Mouse (Mus musculus): Measurements from ENCODE around the gene Nr2f6. TPM values are rescaled to one million over a fixed set of nuclear protein-coding genes. Genes with fewer than 3 reads are reported as not detected.
A peak's percentile ranks its signal among the peaks of the same experiment; 100 is the strongest.
"Not testable (repeated sequence)": the region's sequence is repeated elsewhere in the genome, so short reads cannot be mapped to it uniquely, and the experiment has no call there.

Gene Nr2f6
- total RNA-seq, 4 experiments from 2014 or later: 44.3 to 52.2 (median 46.2) TPM

- no peak for DNase-seq (ENCODE audit: low spot score)
Observed at GRCm38 (mm10) chr8:71367529-71368176, 14.1 kb downstream of the Nr2f6 start.

DNA sequence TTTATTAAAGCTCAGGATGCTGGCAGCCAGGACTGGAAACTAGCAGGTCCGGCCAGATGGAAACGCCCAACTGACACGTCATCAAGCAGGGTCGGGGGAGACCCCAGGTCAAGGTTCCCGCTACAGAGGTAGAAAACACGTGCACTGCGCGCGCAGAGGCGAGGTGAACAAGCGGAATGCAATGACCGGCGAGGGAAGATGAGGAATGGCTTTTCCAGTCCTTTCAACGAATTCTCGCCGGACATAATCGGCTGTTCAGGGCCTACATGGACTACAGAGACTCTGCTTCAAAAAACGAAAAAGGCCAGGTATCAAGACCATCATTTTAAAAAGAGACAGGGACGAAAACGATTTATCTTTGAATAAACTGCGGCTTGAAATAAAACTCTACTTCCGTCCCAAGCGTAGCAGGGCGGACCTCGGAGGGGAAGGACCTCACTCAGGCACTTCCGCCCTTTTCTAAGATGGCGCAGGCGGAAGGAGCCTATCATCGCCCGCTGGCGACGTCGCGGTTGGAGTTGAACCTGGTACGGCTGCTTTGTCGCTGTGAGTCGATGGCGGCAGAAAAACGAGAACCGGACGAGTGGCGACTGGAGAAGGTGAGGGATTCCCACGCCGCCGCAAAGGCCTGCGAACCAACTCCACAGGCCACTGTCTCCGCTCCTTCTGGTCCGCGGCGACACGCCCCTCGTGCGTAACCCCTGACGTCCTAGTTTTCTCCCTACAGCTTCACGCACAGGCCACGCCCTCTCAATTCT lies 14.8 kb downstream of the Nr2f6 start, which contains the start of gene Use1:
Gene Use1, plus strand, starts transcription at position 78 of the 758 bp plus-strand sequence.
- DNase-seq (ENCODE audit: low spot score): peak; percentile 95

DNA sequence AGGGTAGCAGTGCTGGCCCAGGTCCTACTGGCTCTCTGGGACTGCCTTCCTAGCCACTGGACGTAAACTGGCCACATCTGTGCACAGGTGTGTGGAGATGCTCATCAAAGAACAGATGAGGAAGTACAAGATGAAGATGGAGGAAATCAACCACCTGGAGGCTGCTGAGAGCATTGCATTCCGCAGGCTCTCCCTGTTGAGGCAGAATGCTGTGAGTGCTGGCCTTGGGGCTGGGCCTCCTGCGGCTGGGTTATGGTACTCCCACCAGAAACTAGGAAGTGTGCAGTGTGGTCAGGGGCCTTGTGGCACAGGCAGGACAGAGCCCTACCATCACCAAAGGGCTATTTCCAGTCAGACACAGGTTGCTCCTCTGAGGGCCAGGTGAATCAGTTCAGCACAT lies 23.7 kb downstream of the Nr2f6 start:
- DNase-seq (ENCODE audit: low spot score): no peak

DNA sequence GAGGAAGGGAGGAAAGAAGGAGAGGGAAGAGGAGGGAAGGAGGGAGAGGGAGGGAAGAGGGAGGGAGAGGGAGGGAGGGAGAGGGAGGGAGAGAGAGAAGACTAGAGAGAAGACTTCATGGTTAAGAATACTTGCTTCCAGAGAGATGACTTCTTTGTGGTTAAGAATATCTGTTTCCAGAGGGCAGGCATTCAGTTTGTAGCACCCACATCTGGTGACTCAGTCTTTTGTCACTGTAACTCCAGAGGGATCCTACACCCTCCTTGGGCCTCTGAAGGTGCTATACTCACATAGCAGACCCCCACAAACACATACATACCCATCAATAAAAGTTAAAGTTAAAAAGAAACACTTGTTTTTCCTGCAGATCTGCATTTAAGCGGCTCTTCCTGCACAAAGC lies 30.2 kb downstream of the Nr2f6 start:
- DNase-seq (ENCODE audit: low spot score): no peak

- DNase-seq (ENCODE audit: low spot score): no peak
Observed at GRCm38 (mm10) chr8:71351117-71351516, 30.6 kb downstream of the Nr2f6 start.

- DNase-seq (ENCODE audit: low spot score): no peak
Observed at GRCm38 (mm10) chr8:71346581-71346980, 35.2 kb downstream of the Nr2f6 start.

DNA sequence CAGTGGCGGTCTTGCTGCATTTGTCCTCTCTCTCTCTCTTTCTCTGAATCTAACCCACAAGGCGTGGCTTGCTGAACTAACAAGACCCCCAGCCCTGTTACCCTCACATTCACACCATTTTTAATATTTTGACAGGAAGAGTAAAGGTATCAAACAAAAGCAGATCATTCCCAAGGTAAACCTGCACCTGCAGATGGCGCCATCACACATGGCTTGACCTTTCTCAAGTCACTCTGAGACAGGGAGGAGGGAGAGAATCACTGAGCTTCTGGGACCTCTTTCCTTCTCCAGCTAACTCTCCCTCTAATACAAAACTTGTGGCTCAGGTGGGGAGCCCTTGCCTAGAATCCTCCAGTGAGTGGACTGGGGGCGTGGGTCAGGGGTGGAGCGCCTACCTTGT lies 41.1 kb downstream of the Nr2f6 start:
- no peak for DNase-seq (ENCODE audit: low spot score)

DNA sequence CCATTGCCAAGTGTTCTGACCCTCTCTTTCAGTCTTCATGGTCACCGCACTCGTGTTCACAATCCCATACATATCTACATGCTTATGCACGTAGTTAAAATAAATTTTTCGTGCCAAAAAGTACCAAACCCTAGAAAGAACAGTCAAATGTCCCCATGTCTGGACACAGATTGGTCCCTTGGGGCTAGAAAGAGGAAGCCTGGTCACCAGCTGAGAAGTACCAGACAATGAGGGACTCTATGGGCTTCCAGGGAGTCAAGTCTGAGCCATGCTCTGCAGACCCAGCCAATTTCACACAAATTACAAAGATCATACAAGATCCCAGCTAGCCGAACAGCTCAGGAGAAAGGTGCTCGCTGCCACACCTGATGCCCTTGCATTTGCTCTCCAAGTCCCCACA lies 43.9 kb downstream of the Nr2f6 start:
- DNase-seq (ENCODE audit: low spot score): not testable (repeated sequence)

GRCm38 (mm10) chr8:71324848-71325247 lies 56.9 kb downstream of the Nr2f6 start:
- DNase-seq (ENCODE audit: low spot score): no peak

Other genes starting within 250 kb of the Nr2f6 start
- gene Myo9b, start 109.2 kb downstream of the Nr2f6 start, total RNA-seq (2022): 10 to 100 TPM; 22.8 to 27.1 (median 24.2) TPM
- gene Haus8, start 109.0 kb downstream of the Nr2f6 start, total RNA-seq (2022): 10 to 100 TPM; 21.9 to 30.3 (median 26.9) TPM
- 100 to 1,000 TPM; 176 to 184 (median 181) TPM for gene Use1, start 15.1 kb downstream of the Nr2f6 start, total RNA-seq (2022)
- gene Ocel1, start 10.7 kb downstream of the Nr2f6 start, total RNA-seq (2022): 10 to 100 TPM; 11.2 to 15.0 (median 13.9) TPM
- gene Ushbp1, start 13.8 kb upstream of the Nr2f6 start, total RNA-seq (2022): 10 to 100 TPM; 20.8 to 33.7 (median 22.0) TPM
- 10 to 100 TPM; 70.0 to 72.7 (median 71.3) TPM for gene Babam1, start 14.9 kb upstream of the Nr2f6 start, total RNA-seq (2022)
- under 1 TPM in 1 of 4 experiments, not detected in 3; 0.11 TPM for gene Ankle1, start 24.1 kb upstream of the Nr2f6 start, total RNA-seq (2022)
- gene Abhd8, start 81.7 kb upstream of the Nr2f6 start, total RNA-seq (2022): 10 to 100 TPM; 21.4 to 29.6 (median 24.8) TPM
- gene Mrpl34, start 83.0 kb upstream of the Nr2f6 start, total RNA-seq (2022): 100 to 1,000 TPM; 114 to 128 (median 119) TPM
- 10 to 100 TPM; 31.0 to 37.7 (median 33.8) TPM for gene Dda1, start 87.2 kb upstream of the Nr2f6 start, total RNA-seq (2022)
- 10 to 100 TPM; 14.1 to 17.3 (median 16.1) TPM for gene Ano8, start 104.0 kb upstream of the Nr2f6 start, total RNA-seq (2022)
- gene Gtpbp3, start 106.1 kb upstream of the Nr2f6 start, total RNA-seq (2022): 10 to 100 TPM; 17.5 to 22.2 (median 19.0) TPM
- 10 to 100 TPM; 23.8 to 29.1 (median 27.0) TPM for gene Plvap, start 129.8 kb upstream of the Nr2f6 start, total RNA-seq (2022)
- gene Ccdc194, start 143.8 kb upstream of the Nr2f6 start, total RNA-seq (2022): not detected
- gene Bst2, start 155.5 kb upstream of the Nr2f6 start, total RNA-seq (2022): 10 to 100 TPM; 13.5 to 18.7 (median 14.2) TPM
- 10 to 100 TPM; 28.8 to 31.5 (median 29.1) TPM for gene Mvb12a, start 161.0 kb upstream of the Nr2f6 start, total RNA-seq (2022)
- gene Tmem221, start 176.9 kb upstream of the Nr2f6 start, total RNA-seq (2022): under 1 TPM in 2 of 4 experiments, not detected in 2; 0.16 to 0.25 TPM
- gene Nxnl1, start 184.6 kb upstream of the Nr2f6 start, total RNA-seq (2022): under 1 TPM in 2 of 4 experiments, not detected in 2; 0.14 to 0.19 TPM
- gene Slc27a1, start 186.9 kb upstream of the Nr2f6 start, total RNA-seq (2022): 100 to 1,000 TPM; 192 to 237 (median 204) TPM
- 10 to 100 TPM; 57.7 to 65.1 (median 62.6) TPM for gene Pgls, start 210.2 kb upstream of the Nr2f6 start, total RNA-seq (2022)
- gene Fam129c, start 215.7 kb upstream of the Nr2f6 start, total RNA-seq (2022): 1 to 10 TPM; 1.1 to 1.4 (median 1.2) TPM
- gene Colgalt1, start 229.0 kb upstream of the Nr2f6 start, total RNA-seq (2022): 10 to 100 TPM; 38.4 to 41.5 (median 39.9) TPM

All from heart, adult 8-10 months (tissue).